Mouse (Mus musculus): ENCODE measurements around the gene Alox12.

GRCm38 (mm10) chr11:70227661-70228245 is 27.4 kb downstream of the Alox12 start:
- TF ChIP-seq CTCF (IDR thresholded peaks at IDR 0.05; ENCODE audit: borderline replicate concordance, insufficient read depth, low read length) = no peak
- no peak for TF ChIP-seq POLR2A (IDR thresholded peaks at IDR 0.05; ENCODE audit: low read depth, low read length)
